Mouse (Mus musculus): ENCODE results near the gene Icam1.

DNA sequence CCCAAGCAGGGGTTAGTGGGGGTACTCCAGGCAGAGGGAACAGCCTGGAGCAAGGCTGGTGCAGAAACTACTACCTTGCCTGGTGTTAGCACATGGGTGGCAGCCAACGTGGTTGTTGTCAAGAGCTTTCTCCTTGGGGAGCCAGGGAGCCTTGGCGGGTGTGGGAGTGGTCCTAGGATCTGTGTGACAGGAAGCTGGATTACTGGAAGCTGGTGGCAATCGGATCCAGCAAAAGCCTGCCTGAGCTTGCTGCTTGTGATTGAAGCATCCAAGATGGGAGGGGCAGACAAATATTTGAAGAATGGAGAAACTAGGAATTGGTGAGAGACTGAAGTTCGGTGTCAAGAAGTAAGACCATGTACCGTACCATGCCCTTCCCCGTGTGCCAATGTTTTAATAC is 6.5 kb downstream of the Icam1 start:
- TF ChIP-seq CTCF (IDR thresholded peaks at IDR 0.05; ENCODE audit: low read depth, low read length) (no peak), POLR2A (IDR thresholded peaks at IDR 0.05; ENCODE audit: borderline replicate concordance, low read depth, low read length) (no peak)

All from bone marrow macrophage, adult 2 months (primary cell).